Mouse (Mus musculus) neural tube, embryonic 14.5 days (tissue): ENCODE measurements around the gene Lama1. TPM values are rescaled to one million over a fixed set of nuclear protein-coding genes. Genes with fewer than 3 reads are reported as not detected.

Experiments used
- ATAC-seq: fragments of 200-750 bp; cut with Nextera tagmentation; 2 replicates; pipeline ENCODE4 v1.8.0; 2017; ENCODE audit warnings: low read depth, mild to moderate bottlenecking, moderate TSS enrichment, moderate library complexity
- H3K27ac ChIP-seq: fragments of 300-500 bp; sonication (generic); 2 replicates; pipeline ENCODE4 v1.5.1; 2014; ENCODE audit warnings: low read depth, mild to moderate bottlenecking, control low read depth, low read length, moderate library complexity, mixed read lengths
- H3K27me3 ChIP-seq: fragments of 300-500 bp; sonication (generic); 2 replicates; pipeline ENCODE4 v1.6.1; 2014; ENCODE audit warnings: low read length; ENCODE audit not compliant: control insufficient read depth, insufficient read depth
- H3K36me3 ChIP-seq: fragments of 300-500 bp; sonication (generic); 2 replicates; pipeline ENCODE4 v1.6.1; 2014; ENCODE audit warnings: low read length, mixed read lengths; ENCODE audit not compliant: control insufficient read depth, insufficient read depth
- H3K4me1 ChIP-seq: fragments of 300-500 bp; sonication (generic); 2 replicates; pipeline ENCODE4 v1.6.1; 2014; ENCODE audit warnings: low read length; ENCODE audit not compliant: control insufficient read depth, insufficient read depth
- H3K4me2 ChIP-seq: fragments of 300-500 bp; sonication (generic); 2 replicates; pipeline ENCODE4 v1.6.1; 2014; ENCODE audit warnings: mild to moderate bottlenecking, low read depth, low read length, control low read depth
- H3K4me3 ChIP-seq: fragments of 300-500 bp; sonication (generic); 2 replicates; pipeline ENCODE4 v1.5.1; 2014; ENCODE audit warnings: low read depth, low read length, control low read depth, mixed read lengths
- H3K9ac ChIP-seq: fragments of 300-500 bp; sonication (generic); replicated peaks from 2 replicates; pipeline ENCODE4 v1.6.1; 2014; ENCODE audit warnings: low read depth, mild to moderate bottlenecking, control low read depth, low read length, mixed read lengths
- H3K9me3 ChIP-seq: fragments of 300-500 bp; sonication (generic); 2 replicates; pipeline ENCODE4 v1.6.1; 2016; ENCODE audit warnings: low read length; ENCODE audit not compliant: control insufficient read depth
- WGBS: fragments of 180-500 bp; shearing (Covaris S2); extraction: QIAGEN DNeasy Blood & Tissue Kit; methylation state at CpG from one replicate; pipeline ENCODE4 v1.1.7; 2014; 5-methylcytosine and 5-hydroxymethylcytosine counted together
- polyA plus RNA-seq: library from polyadenylated mRNA; unstranded; fragments of >200 nt; fragmentation: Nextera tagmentation; extraction: Ambion mirVana; gene quantifications from 2 replicates; pipeline ENCODE4 v1.2.1, GENCODE M21; 2014

Gene Lama1
- polyA plus RNA-seq, result 16.4 and 22.0 TPM in 2 replicates

DNA sequence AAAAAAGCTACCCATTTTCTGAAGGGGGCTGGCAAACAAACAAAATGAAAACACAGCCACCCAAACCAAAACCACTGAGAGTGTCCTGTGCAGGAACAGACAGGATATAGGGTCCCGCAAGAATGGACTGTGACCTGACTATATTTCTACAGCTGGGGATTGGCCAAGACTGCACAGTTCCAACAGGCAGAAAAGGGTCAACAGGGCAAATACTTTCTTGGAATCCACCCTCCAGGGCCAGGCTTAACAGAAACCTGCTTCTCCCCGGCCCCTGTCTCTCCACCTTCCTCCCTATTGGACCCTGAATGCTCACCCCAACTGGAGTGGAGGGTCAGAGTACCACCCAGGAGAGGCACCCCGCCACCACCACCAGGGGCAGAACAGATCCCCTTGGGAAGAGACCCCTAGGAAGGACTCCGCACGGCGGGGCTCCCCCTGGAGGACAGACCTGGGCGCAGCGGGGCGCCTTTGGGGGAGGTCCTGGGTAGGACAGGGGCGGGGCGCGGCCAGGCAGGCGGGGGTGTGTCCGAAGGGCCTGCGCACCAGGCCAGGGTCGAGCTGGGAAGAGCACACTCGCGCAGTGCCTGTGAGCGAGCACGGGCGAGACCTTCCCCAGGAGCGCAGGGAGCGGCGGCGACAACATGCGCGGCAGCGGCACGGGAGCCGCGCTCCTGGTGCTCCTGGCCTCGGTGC lies at the start of gene Lama1:
TSS of gene Lama1 (plus strand) at position 566 of the 693 bp plus-strand sequence.
- Histone ChIP-seq H3K36me3 (no peaks in the 10 kb centered on the region), H3K4me3 (peak within 1 kb of the TSS; percentile 86), H3K9ac (peak within 1 kb of the TSS; percentile 89), H3K9me3 (no peaks in the 10 kb centered on the region), H3K27me3 (no peaks in the 10 kb centered on the region; the same call in 1 of the 2 replicates), H3K4me1 (peaks cover 12% of the 10 kb centered on the region; the same call in 1 of the 2 replicates), H3K27ac (peak within 1 kb of the TSS; percentile 72; the same call in 1 of the 2 replicates), H3K4me2 (peak within 1 kb of the TSS; percentile 97)
- WGBS, result 2% methylated on average over 28 of the region's 32 CpGs
- ATAC-seq, result peak; percentile 85

DNA sequence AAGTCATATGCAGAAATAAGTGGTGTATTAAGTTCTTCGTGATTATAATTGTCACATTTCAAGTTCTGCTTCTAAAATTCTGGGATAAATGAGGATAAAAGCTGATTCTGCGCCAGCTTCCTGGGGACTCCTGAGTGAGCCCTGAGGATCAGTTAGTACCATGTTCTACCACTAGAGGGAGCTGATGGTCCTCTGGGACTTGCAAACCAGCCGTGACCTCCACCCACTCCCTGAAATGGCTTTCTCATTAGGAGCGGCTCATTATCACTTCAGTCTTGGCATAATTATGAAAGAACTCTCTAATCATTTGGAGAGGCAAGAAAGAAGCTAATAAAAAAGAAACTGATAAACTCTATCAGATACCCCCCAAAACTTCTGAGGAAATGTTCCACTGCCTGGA lies 45.6 kb upstream of the Lama1 start:
- no peaks in the 10 kb centered on the region for H3K27me3 ChIP-seq
- H3K4me2 ChIP-seq, result no peak overlapping the region
- H3K36me3 ChIP-seq, result no peaks in the 10 kb centered on the region
- H3K27ac ChIP-seq, result no peak overlapping the region
- 13% methylated on average over 4 of the region's 4 CpGs for WGBS
- H3K4me3 ChIP-seq, result no peak overlapping the region
- H3K9me3 ChIP-seq, result no peaks in the 10 kb centered on the region
- ATAC-seq, result no peak; the same call in 1 of the 2 replicates
- no peak overlapping the region for H3K9ac ChIP-seq
- H3K4me1 ChIP-seq, result no peaks in the 10 kb centered on the region

DNA sequence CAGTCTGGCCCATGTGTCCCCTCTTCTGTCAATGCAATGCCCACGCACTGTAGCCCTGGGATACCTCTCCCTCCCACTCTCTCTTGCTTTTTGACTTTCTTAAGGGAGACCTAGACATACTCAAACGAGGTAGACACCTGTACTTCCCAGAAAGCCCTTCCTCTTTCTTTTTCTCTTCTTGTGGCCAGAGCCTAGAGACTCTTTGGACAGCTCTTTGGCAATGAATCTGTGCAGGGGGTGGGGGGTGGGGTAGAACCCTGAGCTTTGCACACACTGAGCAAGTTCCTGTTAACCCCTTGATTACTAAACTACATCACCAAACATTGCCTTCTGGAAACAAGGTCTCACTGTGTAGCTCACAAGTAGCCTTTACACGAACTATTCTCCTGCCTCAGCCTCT lies 32.8 kb upstream of the Lama1 start:
- Histone ChIP-seq H3K4me2 (no peak overlapping the region), H3K36me3 (no peaks in the 10 kb centered on the region)

DNA sequence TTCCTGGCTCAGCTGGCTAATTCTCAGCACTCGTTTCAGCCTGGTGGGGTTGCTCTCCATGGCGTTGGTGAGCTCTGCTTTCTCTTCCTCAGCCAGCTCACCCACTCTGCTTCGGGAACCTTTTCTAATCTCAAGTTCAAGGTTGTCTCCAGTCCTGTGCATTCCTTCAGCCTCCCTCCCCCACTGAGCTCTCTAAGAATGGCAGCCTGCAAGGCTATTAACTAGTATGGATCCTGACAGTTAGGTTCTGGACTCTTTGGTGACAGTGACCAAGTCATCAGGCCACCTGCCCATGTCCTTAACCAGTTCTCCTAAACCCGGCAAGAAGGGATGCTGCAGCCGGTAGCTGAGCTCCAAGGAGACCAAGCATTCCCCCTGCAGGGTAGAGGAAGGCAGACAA lies 30.1 kb upstream of the Lama1 start:
- WGBS, result 83% methylated on average over 5 of the region's 5 CpGs
- no peak overlapping the region for H3K4me3 ChIP-seq
- H3K9me3 ChIP-seq, result no peaks in the 10 kb centered on the region
- no peak for ATAC-seq
- no peaks in the 10 kb centered on the region for H3K4me1 ChIP-seq
- no peaks in the 10 kb centered on the region for H3K27me3 ChIP-seq
- H3K36me3 ChIP-seq, result no peaks in the 10 kb centered on the region
- H3K9ac ChIP-seq, result no peak overlapping the region
- H3K27ac ChIP-seq, result no peak overlapping the region
- H3K4me2 ChIP-seq, result no peak overlapping the region

More for the DNA sequence above, 32.8 kb upstream of the Lama1 start:
- no peak overlapping the region for H3K27ac ChIP-seq
- no peaks in the 10 kb centered on the region for H3K27me3 ChIP-seq
- WGBS, result 81% methylated on average over 3 of the region's 3 CpGs
- ATAC-seq, result no peak
- no peaks in the 10 kb centered on the region for H3K4me1 ChIP-seq
- no peak overlapping the region for H3K4me3 ChIP-seq
- H3K9ac ChIP-seq, result no peak overlapping the region
- no peaks in the 10 kb centered on the region for H3K9me3 ChIP-seq

DNA sequence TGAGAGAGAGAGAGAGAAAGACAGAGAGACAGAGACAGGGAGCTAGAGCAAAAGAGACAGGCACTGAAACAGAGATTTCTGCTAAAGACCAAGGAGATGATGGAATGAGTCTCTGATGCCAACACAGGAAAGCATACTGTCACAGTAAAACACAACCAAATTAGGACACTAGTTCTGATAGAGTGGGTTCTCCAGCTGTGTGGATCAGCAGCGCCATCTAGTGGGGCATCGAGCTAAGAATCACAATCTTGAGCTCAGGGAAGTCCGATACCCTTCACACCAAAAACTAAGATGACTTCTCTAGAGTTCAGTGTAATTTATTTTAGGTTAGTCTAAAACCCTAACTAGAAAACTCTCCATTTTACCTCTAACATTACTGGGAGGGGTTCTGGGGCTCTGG lies 29.1 kb upstream of the Lama1 start:
- H3K9ac ChIP-seq, result no peak overlapping the region
- no peaks in the 10 kb centered on the region for H3K27me3 ChIP-seq
- 16% methylated on average over 3 of the region's 3 CpGs for WGBS
- ATAC-seq, result peak; percentile 65; the same call in 1 of the 2 replicates
- H3K9me3 ChIP-seq, result no peaks in the 10 kb centered on the region
- no peak overlapping the region for H3K4me2 ChIP-seq
- no peaks in the 10 kb centered on the region for H3K4me1 ChIP-seq
- H3K36me3 ChIP-seq, result no peaks in the 10 kb centered on the region
- H3K27ac ChIP-seq, result no peak overlapping the region
- no peak overlapping the region for H3K4me3 ChIP-seq

DNA sequence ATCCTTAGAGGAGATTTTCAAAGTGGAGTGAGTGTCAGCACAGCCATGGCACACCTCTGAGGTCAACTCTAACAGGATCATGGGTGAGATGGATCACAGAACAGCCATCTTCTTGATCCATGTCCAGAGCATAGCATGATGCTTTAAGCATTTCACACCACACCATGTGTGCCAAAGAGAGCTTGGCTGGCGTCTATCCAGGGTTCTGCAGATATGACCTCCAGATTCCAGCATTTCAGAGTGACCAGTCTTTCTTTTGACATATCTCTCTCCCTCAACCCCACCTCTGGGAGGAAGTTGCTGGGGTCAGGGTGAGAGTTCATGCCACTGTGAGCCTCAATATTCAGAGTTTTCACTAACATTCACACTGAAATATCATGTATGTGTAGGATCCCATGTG lies 18.5 kb upstream of the Lama1 start:
- H3K4me2 ChIP-seq, result no peak overlapping the region
- ATAC-seq, result no peak
- no peaks in the 10 kb centered on the region for H3K27me3 ChIP-seq
- H3K36me3 ChIP-seq, result no peaks in the 10 kb centered on the region
- no peaks in the 10 kb centered on the region for H3K4me1 ChIP-seq
- H3K9me3 ChIP-seq, result no peaks in the 10 kb centered on the region
- no peak overlapping the region for H3K4me3 ChIP-seq
- no peak overlapping the region for H3K9ac ChIP-seq
- H3K27ac ChIP-seq, result no peak overlapping the region
- WGBS, result 94% methylated on average over 1 of the region's 1 CpGs

DNA sequence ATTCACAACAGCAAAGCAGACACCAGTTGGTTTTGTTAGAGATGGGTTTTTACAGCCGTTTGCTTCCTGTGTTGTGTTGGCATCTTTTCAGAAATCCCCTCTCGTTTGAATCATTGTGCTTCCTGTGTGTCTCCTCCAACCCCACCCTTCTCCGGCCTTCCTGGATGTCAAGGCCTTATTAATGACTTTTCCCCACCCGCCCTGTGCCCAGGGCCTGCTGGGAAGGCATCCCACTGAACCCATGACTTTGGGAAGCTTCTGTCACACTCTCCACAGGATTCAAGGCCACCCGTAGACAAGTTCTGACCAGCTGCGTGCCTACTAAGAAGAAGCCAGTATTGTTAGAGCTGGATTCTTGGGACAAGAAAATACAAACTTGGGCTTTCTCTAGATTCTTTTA lies 16.0 kb upstream of the Lama1 start:
- Histone ChIP-seq H3K9me3 (no peaks in the 10 kb centered on the region), H3K4me3 (no peak overlapping the region), H3K27me3 (no peaks in the 10 kb centered on the region), H3K36me3 (no peaks in the 10 kb centered on the region), H3K27ac (no peak overlapping the region), H3K4me1 (no peaks in the 10 kb centered on the region), H3K9ac (no peak overlapping the region), H3K4me2 (no peak overlapping the region)
- WGBS, result 43% methylated on average over 6 of the region's 6 CpGs
- no peak for ATAC-seq

DNA sequence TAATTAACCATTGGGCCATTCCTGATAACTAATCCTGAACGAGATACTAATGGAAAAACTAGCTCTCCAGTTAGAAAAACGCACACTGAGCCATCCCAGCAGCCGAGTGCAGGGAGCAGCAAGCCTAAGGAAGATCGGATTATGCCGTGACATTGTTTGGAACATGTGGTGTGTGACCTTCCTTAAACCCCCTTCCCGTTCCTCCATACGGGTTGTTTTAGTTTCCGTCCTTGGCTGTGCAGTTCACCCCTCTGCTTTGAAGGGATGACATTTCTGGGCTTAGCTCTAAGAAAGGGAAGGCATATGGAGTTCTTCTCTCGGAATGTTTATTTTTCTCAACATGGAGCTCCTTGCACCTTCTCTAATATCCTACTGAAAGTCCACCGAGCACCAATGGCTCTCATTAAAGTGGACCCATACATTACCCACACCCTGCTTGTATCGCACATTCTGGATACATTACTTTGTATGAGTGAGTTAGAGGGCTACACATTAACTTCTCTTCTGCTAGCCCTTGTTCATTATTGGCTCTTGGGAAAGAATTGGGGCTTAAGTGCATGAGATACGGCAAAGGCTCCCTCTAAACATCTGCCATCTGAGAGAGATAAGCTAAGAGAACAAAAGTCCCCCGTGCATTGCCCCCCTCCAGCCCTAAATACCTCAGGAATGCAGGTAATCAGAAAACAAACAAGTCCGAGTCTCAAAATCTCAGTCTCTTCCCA lies 11.9 kb upstream of the Lama1 start:
- WGBS, result 76% methylated on average over 14 of the region's 14 CpGs
- ATAC-seq, result no peak

DNA sequence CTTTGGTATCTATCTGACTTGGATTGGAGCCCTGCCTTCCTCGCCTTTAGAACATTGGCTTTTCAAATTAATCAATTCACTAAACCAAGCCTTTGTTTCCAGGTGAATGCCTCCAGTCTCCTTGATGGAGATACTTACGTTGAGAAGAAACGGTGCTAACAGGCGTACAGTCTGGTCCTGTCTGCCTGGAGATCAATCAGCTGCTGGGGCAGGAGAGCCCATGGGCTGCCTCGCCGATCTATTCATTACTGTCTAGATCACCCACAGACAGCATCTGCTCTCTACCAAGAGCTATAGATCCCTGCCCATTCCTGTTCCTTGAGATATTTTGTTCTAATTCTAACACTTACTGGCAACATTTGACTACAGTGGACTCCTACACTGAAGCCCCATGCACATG lies 9.6 kb upstream of the Lama1 start:
- Histone ChIP-seq H3K4me1 (no peaks in the 10 kb centered on the region), H3K4me3 (no peak overlapping the region), H3K27me3 (no peaks in the 10 kb centered on the region), H3K27ac (no peak overlapping the region), H3K4me2 (no peak overlapping the region), H3K9ac (no peak overlapping the region), H3K36me3 (no peaks in the 10 kb centered on the region), H3K9me3 (no peaks in the 10 kb centered on the region)
- 35% methylated on average over 6 of the region's 6 CpGs for WGBS
- no peak for ATAC-seq

More for the DNA sequence above, 11.9 kb upstream of the Lama1 start:
- no peak overlapping the region for H3K27ac ChIP-seq
- H3K4me2 ChIP-seq, result no peak overlapping the region
- no peaks in the 10 kb centered on the region for H3K9me3 ChIP-seq
- H3K9ac ChIP-seq, result no peak overlapping the region
- no peaks in the 10 kb centered on the region for H3K27me3 ChIP-seq
- no peaks in the 10 kb centered on the region for H3K36me3 ChIP-seq
- no peak overlapping the region for H3K4me3 ChIP-seq
- H3K4me1 ChIP-seq, result no peaks in the 10 kb centered on the region
